Mouse (Mus musculus) olfactory bulb, adult 2 months (tissue): ENCODE measurements around the gene Pnmal1. TPM values are rescaled to one million over a fixed set of nuclear protein-coding genes. Genes with fewer than 3 reads are reported as not detected.

Experiments used
- H3K27ac ChIP-seq: fragments of 200-500 bp; 2 replicates; pipeline ENCODE4 v1.5.1; 2012; ENCODE audit warnings: low read depth, low read length; ENCODE audit not compliant: insufficient read depth
- H3K4me1 ChIP-seq: fragments of 200-500 bp; 2 replicates; pipeline ENCODE4 v1.6.1; 2012; ENCODE audit warnings: low read length; ENCODE audit not compliant: control insufficient read depth, insufficient read depth
- H3K4me3 ChIP-seq: fragments of 200-500 bp; 2 replicates; pipeline ENCODE4 v1.5.1; 2012; ENCODE audit warnings: mild to moderate bottlenecking, low read depth, low read length, moderate library complexity; ENCODE audit not compliant: insufficient read depth
- CTCF ChIP-seq: fragments of 200-500 bp; IDR thresholded peaks from 2 replicates; pipeline ENCODE4 v1.5.1; 2012; ENCODE audit warnings: low read depth, mild to moderate bottlenecking, low read length, moderate library complexity; ENCODE audit not compliant: insufficient read depth
- POLR2A ChIP-seq: fragments of 200-500 bp; IDR thresholded peaks from 2 replicates; pipeline ENCODE4 v1.6.1; 2012; ENCODE audit warnings: mild to moderate bottlenecking, low read depth, low read length, moderate library complexity; ENCODE audit not compliant: insufficient read depth
- WGBS: fragments of 180-500 bp; shearing (Covaris S2); methylation state at CpG from one replicate; pipeline ENCODE4 v1.1.7; 2018; 5-methylcytosine and 5-hydroxymethylcytosine counted together
- polyA plus RNA-seq: library from polyadenylated mRNA; stranded (reverse); fragments of >200 nt; gene quantifications from 2 replicates; pipeline ENCODE4 v1.2.4, GENCODE M21; 2012; ENCODE audit warnings: low replicate concordance; ENCODE audit not compliant: missing spikeins, insufficient read depth, insufficient read length

The Pnmal1 gene
- polyA plus RNA-seq, 1 experiment = not detected

- TF ChIP-seq POLR2A = no peak
- TF ChIP-seq CTCF = no peak
- peak overlapping the region; percentile 66; the same call in 1 of the 2 replicates for H3K4me3 ChIP-seq
- H3K4me1 ChIP-seq = peaks cover 42% of the 10 kb centered on the region
- H3K27ac ChIP-seq = no peak overlapping the region
- WGBS = 73% methylated on average over 5 of the region's 5 CpGs
Measured at GRCm38 (mm10) chr7:16961678-16962077, 2.2 kb downstream of the Pnmal1 start.

DNA sequence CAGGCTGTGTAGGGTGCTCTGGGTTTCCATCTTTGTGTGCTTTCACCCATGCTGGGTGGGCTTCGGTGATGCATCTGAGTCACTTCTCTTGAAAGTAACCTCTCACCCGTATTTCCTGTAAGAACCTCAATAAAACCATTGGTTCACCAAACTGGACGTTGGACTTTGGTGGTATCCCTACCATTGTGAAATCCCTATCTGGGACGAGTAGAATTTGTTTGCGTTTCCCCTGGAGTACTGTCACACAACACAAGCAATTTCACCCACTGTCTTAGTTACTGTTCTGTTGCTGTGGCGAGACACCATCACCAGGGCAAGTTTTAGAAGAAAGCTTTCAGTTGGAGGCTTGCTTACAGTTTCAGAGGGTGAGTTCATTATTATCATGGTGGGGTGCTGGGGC lies 8.9 kb downstream of the Pnmal1 start:
- no peak overlapping the region for H3K27ac ChIP-seq
- H3K4me3 ChIP-seq = no peak overlapping the region
- WGBS = 82% methylated on average over 6 of the region's 6 CpGs
- no peaks in the 10 kb centered on the region for H3K4me1 ChIP-seq
- TF ChIP-seq CTCF = no peak
- TF ChIP-seq POLR2A = no peak

DNA sequence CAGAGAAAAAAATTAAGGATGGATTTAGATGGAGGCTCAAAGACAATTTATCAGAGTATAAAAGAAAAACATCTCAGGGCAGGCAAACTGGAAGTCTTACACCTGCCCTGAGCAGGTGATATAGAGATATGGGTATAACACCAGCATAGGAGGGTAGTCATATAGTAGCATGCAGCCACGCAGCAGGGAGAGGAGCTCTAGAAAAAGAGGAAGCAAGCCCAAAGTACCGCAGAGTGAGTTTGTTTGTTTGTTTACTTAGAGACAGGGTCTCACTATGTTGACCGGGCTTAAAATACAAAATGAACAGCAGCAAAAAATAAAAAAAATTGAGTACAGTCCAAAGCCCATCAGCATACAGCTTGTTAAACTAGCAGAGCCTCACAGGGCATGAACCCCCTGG lies 11.7 kb downstream of the Pnmal1 start:
- WGBS = 94% methylated on average over 3 of the region's 3 CpGs
- Histone ChIP-seq H3K27ac (no peak overlapping the region), H3K4me1 (no peaks in the 10 kb centered on the region), H3K4me3 (no peak overlapping the region)
- TF ChIP-seq POLR2A (no peak), CTCF (no peak)

GRCm38 (mm10) chr7:16974018-16974417 lies 14.5 kb downstream of the Pnmal1 start:
- TF ChIP-seq CTCF (no peak), POLR2A (no peak)
- no peaks in the 10 kb centered on the region for H3K4me1 ChIP-seq
- 59% methylated on average over 6 of the region's 6 CpGs for WGBS
- no peak overlapping the region for H3K4me3 ChIP-seq
- no peak overlapping the region for H3K27ac ChIP-seq

- 71% methylated on average over 8 of the region's 8 CpGs for WGBS
- Histone ChIP-seq H3K27ac (no peak overlapping the region), H3K4me3 (no peak overlapping the region), H3K4me1 (peaks cover 4% of the 10 kb centered on the region)
- TF ChIP-seq POLR2A (no peak), CTCF (no peak)
Measured at GRCm38 (mm10) chr7:16976298-16976697, 16.8 kb downstream of the Pnmal1 start.

DNA sequence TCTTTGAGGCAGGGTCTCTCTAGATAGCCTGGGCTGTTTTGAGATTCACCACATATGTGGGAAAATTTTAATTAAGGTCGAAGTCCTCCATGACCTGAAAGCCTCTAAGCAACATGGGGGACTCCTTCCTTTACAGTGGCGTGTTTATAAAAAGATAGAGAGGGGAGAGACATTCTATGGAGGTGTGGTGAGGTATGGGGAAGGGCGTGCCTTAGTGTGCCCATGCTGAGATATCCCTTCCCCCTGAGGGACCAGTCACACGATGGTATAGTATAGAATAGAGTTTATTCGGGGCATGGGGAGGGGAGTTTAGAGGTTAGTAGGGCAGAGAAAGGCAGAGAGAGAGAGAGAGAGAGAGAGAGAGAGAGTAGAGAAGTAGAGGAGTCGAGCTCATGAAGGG lies 18.7 kb downstream of the Pnmal1 start:
- Histone ChIP-seq H3K27ac (no peak overlapping the region), H3K4me1 (peaks cover 9% of the 10 kb centered on the region), H3K4me3 (no peak overlapping the region)
- WGBS = 82% methylated on average over 6 of the region's 6 CpGs
- TF ChIP-seq POLR2A = no peak
- TF ChIP-seq CTCF = no peak

GRCm38 (mm10) chr7:16978593-16978992 lies 19.1 kb downstream of the Pnmal1 start:
- Histone ChIP-seq H3K4me1 (peaks cover 9% of the 10 kb centered on the region), H3K4me3 (no peak overlapping the region), H3K27ac (no peak overlapping the region)
- 96% methylated on average over 3 of the region's 3 CpGs for WGBS
- no peak for TF ChIP-seq POLR2A
- no peak for TF ChIP-seq CTCF

- H3K27ac ChIP-seq = peak overlapping the region; percentile 89
- peaks cover 21% of the 10 kb centered on the region for H3K4me1 ChIP-seq
- H3K4me3 ChIP-seq = peak overlapping the region; percentile 32
- TF ChIP-seq POLR2A = no peak
- no peak for TF ChIP-seq CTCF
- 2% methylated on average over 12 of the region's 12 CpGs for WGBS
Measured at GRCm38 (mm10) chr7:16980348-16980747, 20.9 kb downstream of the Pnmal1 start.

- H3K4me1 ChIP-seq = peaks cover 28% of the 10 kb centered on the region
- TF ChIP-seq POLR2A (0 out of 2 replicates have a peak, but pooled peaks have one; percentile 19), CTCF (no peak)
- peak within 1 kb of the TSS; percentile 93 for H3K27ac ChIP-seq
- WGBS = 16% methylated on average over 26 of the region's 26 CpGs
- H3K4me3 ChIP-seq = peak within 1 kb of the TSS; percentile 62
Measured at GRCm38 (mm10) chr7:16982859-16983568, 23.5 kb downstream of the Pnmal1 start, which contains the start of gene Gm42372. Gene Gm42372, plus strand, starts transcription at chr7:16983086.

- TF ChIP-seq POLR2A = no peak
- no peak for TF ChIP-seq CTCF
- H3K4me3 ChIP-seq = no peak overlapping the region
- 26% methylated on average over 7 of the region's 7 CpGs for WGBS
- peaks cover 37% of the 10 kb centered on the region for H3K4me1 ChIP-seq
- H3K27ac ChIP-seq = peak overlapping the region; percentile 77
Measured at GRCm38 (mm10) chr7:16987541-16988149, 28.2 kb downstream of the Pnmal1 start.
